Mouse (Mus musculus): ENCODE measurements around the gene Carmil1. TPM values are rescaled to one million over a fixed set of nuclear protein-coding genes. Genes with fewer than 3 reads are reported as not detected.

Gene Carmil1
- polyA plus RNA-seq, 1 experiment from 2014 or later = 21.8 TPM

- H3K4me3 ChIP-seq (replicated peaks) = peak overlapping the region; percentile 32; the same call in 1 of the 2 replicates
- H3K4me2 ChIP-seq (replicated peaks) = peak overlapping the region; percentile 61
- WGBS = 41% methylated on average over 5 of the region's 5 CpGs
These were observed 290.1 kb downstream of the Carmil1 start for GRCm38 (mm10) chr13:23990451-23990850.

GRCm38 (mm10) chr13:23985130-23985529 is 295.5 kb downstream of the Carmil1 start:
- peaks cover 7% of the 10 kb centered on the region; the same call in 1 of the 2 replicates for H3K27me3 ChIP-seq
- ATAC-seq = no peak
- no peaks in the 10 kb centered on the region for H3K4me1 ChIP-seq (replicated peaks)
- H3K4me2 ChIP-seq (replicated peaks) = no peak overlapping the region
- no peak overlapping the region for H3K4me3 ChIP-seq (replicated peaks)
- H3K36me3 ChIP-seq = no peaks in the 10 kb centered on the region
- no peak overlapping the region for H3K9ac ChIP-seq (replicated peaks)
- no peaks in the 10 kb centered on the region for H3K9me3 ChIP-seq
- no peak overlapping the region for H3K27ac ChIP-seq
- 51% methylated on average over 3 of the region's 3 CpGs for WGBS

More at GRCm38 (mm10) chr13:23990451-23990850, 290.1 kb downstream of the Carmil1 start:
- peaks cover 15% of the 10 kb centered on the region for H3K4me1 ChIP-seq (replicated peaks)
- peaks cover 34% of the 10 kb centered on the region for H3K27me3 ChIP-seq
- no peak overlapping the region for H3K9ac ChIP-seq (replicated peaks)
- no peak overlapping the region for H3K27ac ChIP-seq
- no peaks in the 10 kb centered on the region for H3K9me3 ChIP-seq
- ATAC-seq = no peak
- H3K36me3 ChIP-seq = no peaks in the 10 kb centered on the region

GRCm38 (mm10) chr13:23972271-23972670 is 308.3 kb downstream of the Carmil1 start:
- no peaks in the 10 kb centered on the region for H3K27me3 ChIP-seq
- WGBS = 65% methylated on average over 5 of the region's 5 CpGs
- H3K9ac ChIP-seq (replicated peaks) = no peak overlapping the region
- H3K27ac ChIP-seq = peak overlapping the region; percentile 47; the same call in 1 of the 2 replicates
- H3K4me1 ChIP-seq (replicated peaks) = peaks cover 7% of the 10 kb centered on the region
- H3K4me2 ChIP-seq (replicated peaks) = no peak overlapping the region
- no peaks in the 10 kb centered on the region for H3K36me3 ChIP-seq
- no peak overlapping the region for H3K4me3 ChIP-seq (replicated peaks)
- no peak for ATAC-seq
- H3K9me3 ChIP-seq = no peaks in the 10 kb centered on the region

- H3K27me3 ChIP-seq = no peaks in the 10 kb centered on the region
- ATAC-seq = no peak
- no peak overlapping the region for H3K4me3 ChIP-seq (replicated peaks)
- H3K9me3 ChIP-seq = no peaks in the 10 kb centered on the region
- H3K4me1 ChIP-seq (replicated peaks) = peaks cover 7% of the 10 kb centered on the region
- H3K27ac ChIP-seq = peak overlapping the region; percentile 47; the same call in 1 of the 2 replicates
- H3K36me3 ChIP-seq = no peaks in the 10 kb centered on the region
- H3K4me2 ChIP-seq (replicated peaks) = no peak overlapping the region
- WGBS = 43% methylated on average over 2 of the region's 2 CpGs
- no peak overlapping the region for H3K9ac ChIP-seq (replicated peaks)
These were observed 308.7 kb downstream of the Carmil1 start for GRCm38 (mm10) chr13:23971870-23972269.

GRCm38 (mm10) chr13:23964909-23965308 is 315.7 kb downstream of the Carmil1 start:
- WGBS = 88% methylated on average over 2 of the region's 2 CpGs

More at GRCm38 (mm10) chr13:23964909-23965308, 315.7 kb downstream of the Carmil1 start:
- Histone ChIP-seq H3K4me1 (replicated peaks) (peaks cover under 1% of the 10 kb centered on the region; the same call in 1 of the 2 replicates), H3K27ac (no peak overlapping the region), H3K27me3 (no peaks in the 10 kb centered on the region), H3K9me3 (no peaks in the 10 kb centered on the region), H3K36me3 (no peaks in the 10 kb centered on the region), H3K4me2 (replicated peaks) (no peak overlapping the region), H3K9ac (replicated peaks) (no peak overlapping the region), H3K4me3 (replicated peaks) (no peak overlapping the region)
- no peak for ATAC-seq

Other genes starting within 250 kb of the Carmil1 start
- 0.14 and 0.23 TPM in 2 replicates for gene Cmah, start 46.6 kb upstream of the Carmil1 start, polyA plus RNA-seq (2015; fragmentation: Nextera tagmentation; extraction: Ambion mirVana)

Data from midbrain, embryonic 13.5 days (tissue).